Mouse (Mus musculus) myocyte (in vitro differentiated cells): ENCODE results near the gene Epc2. TPM values are rescaled to one million over a fixed set of nuclear protein-coding genes. Genes with fewer than 3 reads are reported as not detected.

Experiments used
- H3K27me3 ChIP-seq: one replicate; pipeline ENCODE4 v1.6.1; 2011; ENCODE audit not compliant: control insufficient read depth, insufficient read depth, insufficient read length
- H3K36me3 ChIP-seq: one replicate; pipeline ENCODE4 v1.6.1; 2011; ENCODE audit not compliant: control insufficient read depth, insufficient read depth
- H3K4me2 ChIP-seq: one replicate; pipeline ENCODE4 v1.6.1; 2011; ENCODE audit warnings: low read depth, control low read depth
- H3K4me3 ChIP-seq: one replicate; pipeline ENCODE4 v1.5.1; 2011; ENCODE audit warnings: mild to moderate bottlenecking, control low read depth, moderate library complexity
- H3K79me2 ChIP-seq: one replicate; pipeline ENCODE4 v1.6.1; 2011; ENCODE audit not compliant: control insufficient read depth, insufficient read depth
- H3ac ChIP-seq: one replicate; pipeline ENCODE4 v1.6.1; 2011; ENCODE audit not compliant: control insufficient read depth, insufficient read length
- CEBPB ChIP-seq: IDR thresholded peaks from 2 replicates; pipeline ENCODE4 v1.6.1; 2011; ENCODE audit warnings: mild to moderate bottlenecking, moderate library complexity; ENCODE audit not compliant: poor library complexity, insufficient read depth, severe bottlenecking
- E2F4 ChIP-seq: IDR thresholded peaks from one replicate; pipeline ENCODE4 v1.6.1; 2011; ENCODE audit warnings: mild to moderate bottlenecking, control low read depth, moderate library complexity; ENCODE audit not compliant: insufficient read depth
- MAX ChIP-seq: IDR thresholded peaks from one replicate; pipeline ENCODE4 v1.6.1; 2011; ENCODE audit warnings: low read depth, mild to moderate bottlenecking, control low read depth
- MYOD1 ChIP-seq, 3 experiments: IDR thresholded peaks; one replicate each; pipeline ENCODE4 v1.6.1; 2011; ENCODE audit warnings: control low read depth in 2 of 3, low read depth in 2 of 3, mild to moderate bottlenecking in 2 of 3, moderate library complexity in 1 of 3; ENCODE audit not compliant: insufficient read length in 2 of 3, control insufficient read depth in 1 of 3
- MYOG ChIP-seq, 3 experiments: IDR thresholded peaks; one replicate each; pipeline ENCODE4 v1.6.1; 2011; ENCODE audit warnings: control low read depth in 2 of 3, low read depth in 2 of 3, mild to moderate bottlenecking in 2 of 3; ENCODE audit not compliant: insufficient read length in 2 of 3, control insufficient read depth in 1 of 3, insufficient read depth in 1 of 3
- POLR2A ChIP-seq: IDR thresholded peaks from one replicate; pipeline ENCODE4 v1.6.1; 2011; ENCODE audit warnings: low read depth, mild to moderate bottlenecking, control low read depth, moderate library complexity; ENCODE audit not compliant: insufficient read length
- POLR2AphosphoS2 ChIP-seq: IDR thresholded peaks from one replicate; pipeline ENCODE4 v1.6.1; 2011; ENCODE audit warnings: low read depth, control low read depth; ENCODE audit not compliant: insufficient read length
- REST ChIP-seq: IDR thresholded peaks from one replicate; pipeline ENCODE4 v1.6.1; 2011; ENCODE audit warnings: mild to moderate bottlenecking, control low read depth, moderate library complexity; ENCODE audit not compliant: insufficient read depth, insufficient read length
- SRF ChIP-seq: IDR thresholded peaks from one replicate; pipeline ENCODE4 v1.6.1; 2011; ENCODE audit warnings: low read depth; ENCODE audit not compliant: control insufficient read depth, insufficient read length
- TCF12 ChIP-seq: IDR thresholded peaks from one replicate; pipeline ENCODE4 v1.6.1; 2011; ENCODE audit warnings: mild to moderate bottlenecking, control low read depth; ENCODE audit not compliant: poor library complexity, insufficient read depth, severe bottlenecking
- TCF3 ChIP-seq: IDR thresholded peaks from one replicate; pipeline ENCODE4 v1.6.1; 2011; ENCODE audit warnings: low read depth, control low read depth; ENCODE audit not compliant: insufficient read length
- USF1 ChIP-seq: IDR thresholded peaks from one replicate; pipeline ENCODE4 v1.6.1; 2011; ENCODE audit warnings: low read depth, mild to moderate bottlenecking, control low read depth, moderate library complexity
- polyA plus RNA-seq: library from polyadenylated mRNA; unstranded; fragments of >200 nt; fragmentation: generic; extraction: Trizol; gene quantifications from one replicate; pipeline ENCODE4 v1.2.1, GENCODE M21; 2012; ENCODE audit warnings: missing spikeins

The Epc2 gene
- polyA plus RNA-seq, 1 experiment: 4.5 TPM

DNA sequence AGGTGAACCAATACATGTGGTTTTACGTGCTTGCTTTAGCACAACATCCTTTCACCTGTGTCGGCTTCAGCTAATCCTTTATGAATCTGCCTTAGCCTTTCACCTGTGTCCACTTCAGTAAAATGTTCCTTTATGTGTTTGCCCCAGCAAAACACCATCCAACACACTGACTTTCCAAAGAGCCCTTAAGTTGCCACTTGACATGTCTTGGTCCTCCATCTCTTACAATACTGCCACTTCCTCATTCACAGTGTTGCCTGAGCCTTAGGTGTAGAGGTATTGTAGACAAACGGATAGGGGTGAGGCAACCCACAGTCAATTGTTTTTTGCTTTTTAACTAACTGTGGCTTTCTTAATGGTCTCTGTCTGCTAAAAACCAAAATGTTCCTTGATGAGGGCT is 107.1 kb downstream of the Epc2 start:
- Histone ChIP-seq H3K36me3 (no peaks in the 10 kb centered on the region), H3K27me3 (no peaks in the 10 kb centered on the region), H3ac (no peak overlapping the region), H3K4me3 (no peak overlapping the region), H3K4me2 (no peak overlapping the region), H3K79me2 (no peaks in the 10 kb centered on the region)
- no peak for TF ChIP-seq MYOD1 (IDR thresholded peaks at IDR 0.05; ENCODE audit: control insufficient read depth in 1 of 3, insufficient read length in 2 of 3, low read depth in 2 of 3)
- TF ChIP-seq TCF3: no peak
- TF ChIP-seq MAX: no peak
- TF ChIP-seq REST: no peak
- TF ChIP-seq MYOG (IDR thresholded peaks at IDR 0.05; ENCODE audit: control insufficient read depth in 1 of 3, insufficient read depth in 1 of 3, insufficient read length in 2 of 3, low read depth in 2 of 3): no peak
- no peak for TF ChIP-seq CEBPB

DNA sequence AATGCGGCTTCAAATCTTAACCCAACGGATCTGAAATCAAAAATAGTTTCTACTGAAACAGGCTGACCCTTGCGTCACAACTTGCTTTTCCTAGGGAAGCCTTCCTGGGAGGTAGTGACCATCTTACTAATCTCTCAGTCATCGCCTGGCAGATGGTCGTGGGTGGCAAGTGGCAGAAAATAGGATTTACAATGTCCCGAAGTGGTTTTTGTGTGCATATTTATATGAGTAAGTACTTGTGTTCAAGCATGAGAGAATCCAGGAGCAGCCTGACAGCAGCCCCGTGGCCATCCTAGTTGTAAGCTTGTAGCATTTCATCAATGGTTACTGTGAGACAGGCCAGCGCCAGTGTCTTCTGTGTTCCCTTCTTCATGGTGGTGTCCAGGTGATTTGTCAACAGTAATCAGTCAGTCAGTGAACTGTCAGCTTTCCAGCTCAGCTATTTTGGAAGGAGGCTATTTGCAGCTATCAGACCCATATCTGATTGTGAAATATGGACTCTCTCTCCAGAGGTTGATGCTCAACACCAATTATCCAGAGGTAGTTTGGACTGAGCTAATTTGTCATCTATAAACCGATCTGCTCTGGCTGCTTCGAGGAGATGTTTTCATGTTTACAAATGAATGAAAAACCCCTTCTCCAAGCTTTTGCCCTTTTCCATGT is 111.5 kb downstream of the Epc2 start:
- H3K4me3 ChIP-seq: no peak overlapping the region
- H3K27me3 ChIP-seq: no peaks in the 10 kb centered on the region
- H3ac ChIP-seq: no peak overlapping the region
- TF ChIP-seq CEBPB: peak; percentile 53; the same call in 1 of the 2 replicates
- peak in 1 of 3 experiments; percentile 4 for TF ChIP-seq MYOG (IDR thresholded peaks at IDR 0.05; ENCODE audit: control insufficient read depth in 1 of 3, insufficient read depth in 1 of 3, insufficient read length in 2 of 3, low read depth in 2 of 3)
- no peak for TF ChIP-seq TCF3
- peak in 2 of 3 experiments; percentile 61 to 80 for TF ChIP-seq MYOD1 (IDR thresholded peaks at IDR 0.05; ENCODE audit: control insufficient read depth in 1 of 3, insufficient read length in 2 of 3, low read depth in 2 of 3)
- TF ChIP-seq TCF12: peak; percentile 35
- no peak for TF ChIP-seq SRF
- no peak for TF ChIP-seq REST
- TF ChIP-seq USF1: no peak
- no peaks in the 10 kb centered on the region for H3K36me3 ChIP-seq
- no peaks in the 10 kb centered on the region for H3K79me2 ChIP-seq
- H3K4me2 ChIP-seq: peak overlapping the region; percentile 54

DNA sequence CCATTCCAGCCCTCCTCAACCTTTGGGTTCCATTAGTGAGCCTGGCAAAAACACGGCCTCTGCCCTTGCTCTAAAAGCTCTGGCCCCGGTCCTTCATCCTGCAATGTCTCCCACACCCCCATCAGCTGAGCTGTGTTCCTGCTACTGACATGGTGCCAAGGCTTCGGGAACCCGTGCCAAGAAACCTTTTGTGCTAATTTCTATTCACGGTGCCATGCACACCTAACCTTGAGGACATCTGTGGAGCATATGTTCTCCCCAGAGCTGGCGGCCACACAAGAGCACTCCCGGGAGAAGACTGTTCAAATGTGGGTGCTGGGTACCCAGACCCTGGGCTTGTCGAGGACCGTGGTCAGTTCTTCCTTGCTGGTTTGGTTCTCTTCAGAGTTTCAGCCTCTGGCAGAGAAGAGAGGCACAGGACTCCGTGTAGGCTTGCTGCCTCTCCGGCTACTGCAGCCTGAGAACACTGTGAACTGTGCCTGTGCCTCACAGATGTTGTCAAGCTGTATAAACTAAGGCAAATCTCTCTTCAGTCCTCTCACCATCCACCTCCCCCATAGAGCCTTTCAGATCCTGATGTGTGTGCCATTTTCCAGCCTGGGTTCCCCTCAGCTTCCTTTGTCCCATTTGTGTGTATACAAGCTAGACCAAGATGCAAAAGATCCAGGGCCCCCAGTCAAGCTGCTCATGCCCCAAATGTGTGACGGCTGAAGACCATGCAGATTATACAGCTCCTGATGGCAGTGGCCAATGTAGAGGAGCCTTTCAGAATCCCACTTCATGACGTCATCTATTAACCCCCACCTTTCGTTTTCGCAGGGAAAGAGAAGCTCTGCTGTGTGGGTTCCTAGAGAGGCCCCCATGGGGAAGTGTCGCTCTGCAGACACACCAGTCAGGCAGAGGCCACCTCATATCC is 118.8 kb downstream of the Epc2 start:
- no peaks in the 10 kb centered on the region for H3K36me3 ChIP-seq
- TF ChIP-seq TCF12 (no peak), MYOG (IDR thresholded peaks at IDR 0.05; ENCODE audit: control insufficient read depth in 1 of 3, insufficient read depth in 1 of 3, insufficient read length in 2 of 3, low read depth in 2 of 3) (no peak), SRF (no peak), TCF3 (no peak), MAX (no peak), USF1 (no peak), MYOD1 (IDR thresholded peaks at IDR 0.05; ENCODE audit: control insufficient read depth in 1 of 3, insufficient read length in 2 of 3, low read depth in 2 of 3) (no peak), CEBPB (no peak), E2F4 (no peak), POLR2A (no peak), POLR2AphosphoS2 (no peak)
- no peak overlapping the region for H3ac ChIP-seq
- H3K27me3 ChIP-seq: no peaks in the 10 kb centered on the region
- no peaks in the 10 kb centered on the region for H3K79me2 ChIP-seq
- no peak overlapping the region for H3K4me2 ChIP-seq
- H3K4me3 ChIP-seq: no peak overlapping the region

DNA sequence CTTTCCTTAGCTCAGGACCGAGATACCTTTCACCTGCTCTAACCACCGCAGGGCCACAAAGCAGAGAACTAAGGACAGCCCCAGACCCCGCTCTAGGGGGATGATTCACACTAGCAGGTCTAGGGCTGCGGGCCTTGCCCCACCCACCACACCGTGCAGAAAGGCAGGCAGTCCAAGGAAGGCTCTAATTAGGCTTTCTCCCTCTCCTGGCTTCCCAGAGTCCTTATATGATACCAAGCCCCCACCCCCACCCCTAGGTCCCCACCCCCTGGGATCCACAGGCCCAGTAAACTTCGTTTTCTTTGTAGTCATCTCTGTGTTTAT is 119.5 kb downstream of the Epc2 start:
- Histone ChIP-seq H3ac (no peak overlapping the region), H3K79me2 (no peaks in the 10 kb centered on the region), H3K36me3 (no peaks in the 10 kb centered on the region), H3K27me3 (no peaks in the 10 kb centered on the region), H3K4me2 (peak overlapping the region; percentile 42), H3K4me3 (no peak overlapping the region)
- TF ChIP-seq USF1: no peak
- TF ChIP-seq REST: no peak
- TF ChIP-seq MYOG (IDR thresholded peaks at IDR 0.05; ENCODE audit: control insufficient read depth in 1 of 3, insufficient read depth in 1 of 3, insufficient read length in 2 of 3, low read depth in 2 of 3): no peak
- no peak for TF ChIP-seq MYOD1 (IDR thresholded peaks at IDR 0.05; ENCODE audit: control insufficient read depth in 1 of 3, insufficient read length in 2 of 3, low read depth in 2 of 3)
- no peak for TF ChIP-seq TCF3
- TF ChIP-seq POLR2A: no peak
- TF ChIP-seq TCF12: no peak
- TF ChIP-seq MAX: no peak
- no peak for TF ChIP-seq CEBPB
- TF ChIP-seq E2F4: no peak
- no peak for TF ChIP-seq POLR2AphosphoS2
- TF ChIP-seq SRF: no peak
